Mouse (Mus musculus) olfactory bulb, adult 2 months (tissue): ENCODE results near the gene Rhebl1.

ENCODE experiments used
- CTCF ChIP-seq: fragments of 200-500 bp; IDR thresholded peaks from 2 replicates; pipeline ENCODE4 v1.5.1; 2012; ENCODE audit warnings: low read depth, mild to moderate bottlenecking, low read length, moderate library complexity; ENCODE audit not compliant: insufficient read depth
- POLR2A ChIP-seq: fragments of 200-500 bp; IDR thresholded peaks from 2 replicates; pipeline ENCODE4 v1.6.1; 2012; ENCODE audit warnings: mild to moderate bottlenecking, low read depth, low read length, moderate library complexity; ENCODE audit not compliant: insufficient read depth

- TF ChIP-seq CTCF (no peak), POLR2A (no peak)
Measured at GRCm38 (mm10) chr15:98916016-98916415, 21.7 kb upstream of the Rhebl1 start.
